Mouse (Mus musculus): ENCODE measurements around the gene Dhx30.

GRCm38 (mm10) chr9:110132921-110133320 lies 15.3 kb upstream of the Dhx30 start:
- no peak for TF ChIP-seq CTCF (conservative IDR thresholded peaks at IDR 0.05; ENCODE audit: low read length)
- no peak for TF ChIP-seq POU5F1 (IDR thresholded peaks at IDR 0.05; ENCODE audit: borderline replicate concordance, low read length)
- no peak for TF ChIP-seq NANOG (IDR thresholded peaks at IDR 0.05; ENCODE audit: borderline replicate concordance, low read length)

Measured in E14TG2a.4 (cell line).